Mouse (Mus musculus): ENCODE measurements around the gene Vav2.

GRCm38 (mm10) chr2:27337261-27337660 is 89.6 kb downstream of the Vav2 start:
- TF ChIP-seq CTCF (IDR thresholded peaks at IDR 0.05; ENCODE audit: borderline replicate concordance, control insufficient read depth, extremely low read depth, insufficient read depth, low read length, poor library complexity) = no peak
- no peak for TF ChIP-seq POLR2A (IDR thresholded peaks at IDR 0.05; ENCODE audit: control insufficient read depth, extremely low read depth, insufficient read depth, low read length, poor library complexity)

Measured in thymus, adult 2 months (tissue).